Mouse (Mus musculus) heart, embryonic 14.5 days (tissue): Measurements from ENCODE around the gene Zfp524. TPM values are rescaled to one million over a fixed set of nuclear protein-coding genes. Genes with fewer than 3 reads are reported as not detected.

Experiments used
- ATAC-seq: fragments of 200-750 bp; cut with Nextera tagmentation; 2 replicates; pipeline ENCODE4 v1.8.0; 2017; ENCODE audit warnings: low read depth, moderate TSS enrichment; ENCODE audit not compliant: insufficient number of reproducible peaks, insufficient read depth, low FRiP score
- H3K27ac ChIP-seq, 2 experiments: fragments of 200-500 bp in 1 of 2; fragments of 300-500 bp in 1 of 2; sonication (generic) in 1 of 2; replicated peaks in 1 of 2; 2 replicates each; pipeline ENCODE4 v1.5.1; 2012 to 2014; ENCODE audit warnings: low read depth in 2 of 2, low read length in 2 of 2, control low read depth in 1 of 2, mild to moderate bottlenecking in 1 of 2, mixed read lengths in 1 of 2; ENCODE audit not compliant: control insufficient read depth in 1 of 2, insufficient read depth in 1 of 2
- H3K27me3 ChIP-seq: fragments of 300-500 bp; sonication (generic); 2 replicates; pipeline ENCODE4 v1.6.1; 2014; ENCODE audit warnings: mild to moderate bottlenecking, low read length, control low read depth; ENCODE audit not compliant: control insufficient read depth, insufficient read depth
- H3K36me3 ChIP-seq: fragments of 300-500 bp; sonication (generic); 2 replicates; pipeline ENCODE4 v1.6.1; 2014; ENCODE audit warnings: mild to moderate bottlenecking, control low read depth, low read length, mixed read lengths; ENCODE audit not compliant: control insufficient read depth, insufficient read depth
- H3K4me1 ChIP-seq, 2 experiments: fragments of 200-500 bp in 1 of 2; fragments of 300-500 bp in 1 of 2; sonication (generic) in 1 of 2; 2 replicates each; pipeline ENCODE4 v1.6.1; 2012 to 2014; ENCODE audit warnings: low read length in 2 of 2, control low read depth in 1 of 2, mixed read lengths in 1 of 2; ENCODE audit not compliant: control insufficient read depth in 2 of 2, insufficient read depth in 2 of 2
- H3K4me2 ChIP-seq: fragments of 300-500 bp; sonication (generic); 2 replicates; pipeline ENCODE4 v1.6.1; 2014; ENCODE audit warnings: mild to moderate bottlenecking, low read length
- H3K4me3 ChIP-seq, 2 experiments: fragments of 200-500 bp in 1 of 2; fragments of 300-500 bp in 1 of 2; sonication (generic) in 1 of 2; 2 replicates each; pipeline ENCODE4 v1.5.1; 2012 to 2014; ENCODE audit warnings: low read length in 2 of 2, mild to moderate bottlenecking in 2 of 2, control low read depth in 1 of 2, low read depth in 1 of 2, moderate library complexity in 1 of 2; ENCODE audit not compliant: control insufficient read depth in 1 of 2, insufficient read depth in 1 of 2
- H3K9ac ChIP-seq: fragments of 300-500 bp; sonication (generic); 2 replicates; pipeline ENCODE4 v1.6.1; 2014; ENCODE audit warnings: mild to moderate bottlenecking, low read length
- H3K9me3 ChIP-seq: fragments of 300-500 bp; sonication (generic); 2 replicates; pipeline ENCODE4 v1.6.1; 2016; ENCODE audit warnings: low read length, control low read depth; ENCODE audit not compliant: control insufficient read depth
- WGBS: fragments of 180-500 bp; shearing (Covaris S2); extraction: QIAGEN DNeasy Blood & Tissue Kit; methylation state at CpG from one replicate; pipeline ENCODE4 v1.1.7; 2014; 5-methylcytosine and 5-hydroxymethylcytosine counted together
- polyA plus RNA-seq: library from polyadenylated mRNA; unstranded; fragments of >200 nt; fragmentation: Nextera tagmentation; extraction: Ambion mirVana; gene quantifications from 2 replicates; pipeline ENCODE4 v1.2.1, GENCODE M21; 2014

The Zfp524 gene
- polyA plus RNA-seq, 1 experiment from 2014 or later: 12.6 TPM

DNA sequence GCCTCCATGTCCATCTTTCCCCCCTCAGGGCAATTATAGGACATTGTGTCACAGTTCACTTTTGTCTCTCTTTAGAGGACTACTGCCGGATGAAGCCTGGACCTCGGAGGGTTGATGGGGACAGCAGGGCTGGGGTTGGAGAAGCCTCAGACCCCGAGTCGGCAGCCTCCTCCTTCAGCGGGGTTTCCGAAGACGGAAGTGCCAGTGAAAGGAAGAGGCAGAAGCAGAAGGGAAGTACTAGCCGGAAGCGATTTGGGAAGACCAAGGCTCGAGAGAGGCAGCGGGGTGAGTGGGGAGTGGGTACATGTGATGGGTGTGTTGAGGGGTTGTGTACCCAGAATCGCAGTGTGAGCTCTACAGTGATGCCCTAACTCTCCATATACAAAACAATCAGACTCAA lies 45.2 kb downstream of the Zfp524 start:
- Histone ChIP-seq H3K9me3 (no peaks in the 10 kb centered on the region), H3K4me3 (no peak overlapping the region), H3K9ac (no peak overlapping the region), H3K36me3 (peaks cover 4% of the 10 kb centered on the region), H3K4me2 (peak overlapping the region; percentile 98; the same call in 1 of the 2 replicates), H3K4me1 (peaks cover 5 to 26% of the 10 kb centered on the region in 2 experiments; a peak in 3 of 4 replicates), H3K27ac (no peak overlapping the region), H3K27me3 (peaks cover 45% of the 10 kb centered on the region)
- no peak for ATAC-seq
- 88% methylated on average over 12 of the region's 12 CpGs for WGBS

DNA sequence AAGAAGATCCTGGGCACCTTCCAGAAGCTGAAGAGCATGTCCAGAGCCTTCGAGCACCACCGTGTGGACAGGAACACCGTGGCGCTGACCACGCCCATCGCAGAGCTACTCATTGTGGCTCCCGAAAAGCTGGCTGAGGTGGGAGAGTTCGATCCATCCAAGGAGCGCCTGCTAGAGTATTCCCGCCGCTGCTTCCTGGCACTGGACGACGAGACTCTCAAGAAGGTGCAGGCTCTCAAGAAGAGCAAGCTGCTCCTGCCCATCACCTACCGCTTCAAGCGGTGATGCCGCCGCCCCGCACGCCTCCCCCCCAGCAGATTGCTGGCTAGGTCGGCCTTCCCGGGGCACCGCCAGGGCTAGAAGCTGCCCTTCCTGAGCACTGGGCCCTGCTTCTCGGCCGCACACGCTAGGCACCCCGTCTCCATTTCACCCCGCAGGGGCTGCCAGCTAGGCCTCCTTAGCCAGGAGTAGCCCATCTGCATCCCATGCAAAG lies 46.1 kb downstream of the Zfp524 start:
- Histone ChIP-seq H3K27ac (peak overlapping the region; percentile 96 to 98), H3K9me3 (no peaks in the 10 kb centered on the region), H3K4me3 (peak overlapping the region; percentile 82 to 84), H3K9ac (peak overlapping the region; percentile 84), H3K4me2 (peak overlapping the region; percentile 98), H3K36me3 (peaks cover 7% of the 10 kb centered on the region), H3K4me1 (peaks cover 5 to 28% of the 10 kb centered on the region in 2 experiments; a peak in 3 of 4 replicates), H3K27me3 (peaks cover 37% of the 10 kb centered on the region)
- 2% methylated on average over 27 of the region's 27 CpGs for WGBS
- 0 out of 2 replicates have a peak, but pooled peaks have one; percentile 2 for ATAC-seq

DNA sequence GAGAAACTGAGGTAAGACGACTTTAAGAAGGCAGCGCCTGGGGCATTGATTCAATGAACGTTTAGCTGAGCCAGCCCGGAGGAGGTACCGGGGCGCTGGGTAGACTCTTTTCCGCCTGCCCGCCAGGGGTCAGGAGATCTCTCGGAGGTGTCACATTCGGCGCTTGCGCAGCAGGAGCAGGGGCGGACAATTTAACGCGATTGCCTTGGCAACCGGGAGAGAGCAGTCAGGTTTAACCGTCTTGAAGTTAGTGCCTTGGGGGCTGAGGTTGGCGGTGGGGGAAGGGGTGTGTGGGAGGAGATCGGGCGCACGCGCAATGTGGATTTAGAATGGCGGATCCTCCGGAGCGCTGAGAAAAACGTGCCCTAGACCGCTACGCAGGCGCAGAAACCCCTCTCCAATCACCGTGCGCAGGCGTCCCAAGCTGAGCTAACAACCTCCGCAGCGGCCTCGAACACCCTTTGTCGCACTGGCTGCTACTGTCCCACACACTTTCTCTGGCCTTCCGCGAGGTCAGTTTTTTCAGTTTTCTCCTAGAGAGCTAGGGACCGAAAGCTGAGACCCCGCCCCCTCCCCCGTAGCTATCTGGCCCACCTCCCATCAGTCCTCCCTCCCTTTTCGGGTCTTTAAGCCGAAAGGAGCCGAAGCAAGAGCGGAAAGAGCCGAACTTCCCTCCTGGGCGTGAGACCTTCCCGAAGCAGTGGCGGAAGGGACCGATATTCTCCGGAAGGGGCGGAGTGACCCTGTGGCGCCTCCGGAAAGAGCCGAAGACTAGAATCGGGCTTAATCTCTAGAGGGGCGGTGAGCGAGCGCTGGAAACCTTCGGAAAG lies 46.9 kb downstream of the Zfp524 start:
- H3K4me1 ChIP-seq: peaks cover 5 to 30% of the 10 kb centered on the region in 2 experiments; a peak in 3 of 4 replicates
- H3K4me2 ChIP-seq: peak overlapping the region; percentile 98
- peak; percentile 85 for ATAC-seq
- peaks cover 28% of the 10 kb centered on the region for H3K27me3 ChIP-seq
- H3K27ac ChIP-seq: peak overlapping the region; percentile 98 to 100
- peak overlapping the region; percentile 82 to 84 for H3K4me3 ChIP-seq
- H3K9ac ChIP-seq: peak overlapping the region; percentile 84
- no peaks in the 10 kb centered on the region for H3K9me3 ChIP-seq
- H3K36me3 ChIP-seq: peaks cover 11% of the 10 kb centered on the region
- WGBS: under 1% methylated on average over 60 of the region's 60 CpGs

DNA sequence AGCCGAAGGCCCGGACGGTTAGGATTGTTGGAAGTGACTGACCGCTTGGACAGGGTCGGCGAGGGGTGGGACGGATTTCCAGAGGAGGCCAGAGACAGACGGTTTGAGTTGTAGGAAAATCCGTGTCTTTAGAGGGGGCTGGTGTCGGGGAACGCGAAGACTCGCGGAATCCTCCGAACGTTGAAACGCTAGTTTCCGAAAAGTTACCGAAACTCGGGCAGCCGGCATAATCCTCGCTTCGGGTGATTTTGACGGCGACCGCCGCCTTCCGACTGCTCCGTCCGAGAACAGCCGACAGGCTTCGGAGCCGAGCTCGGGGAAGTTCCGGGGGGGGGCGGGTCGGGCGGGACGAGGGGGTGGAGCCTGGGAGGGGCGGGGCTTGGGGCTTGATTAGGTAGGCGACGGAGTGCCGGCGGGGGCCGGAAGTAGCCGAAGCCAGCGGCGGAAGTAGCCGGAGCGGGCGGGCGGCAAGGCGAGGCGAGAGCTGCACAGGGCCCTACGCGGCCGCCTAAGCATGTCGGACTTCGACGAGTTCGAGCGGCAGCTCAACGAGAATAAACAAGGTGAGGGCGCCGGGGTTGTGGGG lies 47.7 kb downstream of the Zfp524 start, which contains the start of gene U2af2:
Gene U2af2, plus strand, starts transcription at position 370 of the 586 bp plus-strand sequence.
- Histone ChIP-seq H3K27me3 (peaks cover 22% of the 10 kb centered on the region), H3K9ac (peak within 1 kb of the TSS; percentile 84), H3K9me3 (no peaks in the 10 kb centered on the region), H3K36me3 (peaks cover 18% of the 10 kb centered on the region), H3K4me2 (peak within 1 kb of the TSS; percentile 98), H3K4me3 (peak within 1 kb of the TSS; percentile 84), H3K4me1 (peaks cover 4 to 26% of the 10 kb centered on the region in 2 experiments; a peak in 3 of 4 replicates), H3K27ac (peak within 1 kb of the TSS; percentile 98 to 100)
- under 1% methylated on average over 57 of the region's 65 CpGs for WGBS
- ATAC-seq: peak; percentile 81

DNA sequence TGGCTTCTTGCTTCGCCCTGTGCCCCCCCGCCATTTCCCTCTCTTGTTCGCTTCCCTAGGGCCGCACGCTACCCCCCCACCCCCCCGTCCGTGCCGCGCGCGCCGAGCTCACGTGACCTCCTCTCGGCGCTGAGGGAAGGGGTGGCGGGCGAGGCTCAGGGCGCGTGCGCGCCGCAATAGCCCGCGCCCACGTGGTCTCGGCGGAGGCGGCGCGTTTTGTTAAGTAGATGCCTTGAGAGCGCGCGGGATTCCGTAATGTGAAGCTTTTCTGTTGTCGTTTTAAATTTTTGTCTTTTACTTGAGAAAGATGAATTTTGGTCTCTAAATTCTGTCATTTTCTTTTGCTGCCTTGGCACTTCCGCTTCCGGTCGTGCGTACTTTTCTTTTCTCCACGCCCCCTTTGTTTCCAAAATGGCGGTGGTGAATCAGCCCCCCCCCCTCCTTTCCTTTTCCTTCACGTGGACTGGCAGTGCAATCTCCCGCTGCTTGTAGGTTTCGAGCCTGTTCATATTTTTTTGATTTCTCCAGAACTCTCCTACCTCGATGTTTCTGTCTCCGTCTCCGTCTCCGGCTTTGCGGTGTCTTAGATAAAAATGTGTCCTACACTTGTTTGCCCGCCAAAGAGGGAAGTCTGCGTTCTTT lies 48.3 kb downstream of the Zfp524 start:
- Histone ChIP-seq H3K9ac (peak overlapping the region; percentile 84), H3K4me1 (peaks cover 3 to 23% of the 10 kb centered on the region in 2 experiments; a peak in 3 of 4 replicates), H3K27ac (peak overlapping the region; percentile 95 to 98), H3K27me3 (peaks cover 16% of the 10 kb centered on the region), H3K36me3 (peaks cover 25% of the 10 kb centered on the region), H3K4me3 (peak overlapping the region; percentile 84), H3K4me2 (peak overlapping the region; percentile 98), H3K9me3 (no peaks in the 10 kb centered on the region)
- peak; percentile 63 for ATAC-seq
- WGBS: under 1% methylated on average over 41 of the region's 51 CpGs

DNA sequence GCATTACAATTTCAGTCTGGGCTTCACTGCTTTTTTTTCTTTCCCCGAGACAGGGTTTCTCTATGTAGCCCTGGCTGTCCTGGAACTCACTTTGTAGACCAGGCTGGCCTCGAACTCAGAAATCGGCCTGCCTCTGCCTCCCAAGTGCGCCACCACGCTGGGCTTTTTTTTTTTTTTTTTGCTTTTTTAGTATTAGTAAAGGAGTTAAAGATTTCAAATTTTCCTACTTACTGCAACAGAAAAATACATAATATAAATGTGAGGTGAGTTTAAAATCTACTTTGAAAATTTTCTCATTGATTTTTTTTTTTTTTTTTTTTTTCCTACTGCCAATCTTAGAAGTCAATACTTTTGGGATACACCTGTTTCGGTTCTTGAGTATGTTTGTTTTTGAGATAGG lies 50.7 kb downstream of the Zfp524 start:
- Histone ChIP-seq H3K27ac (no peak overlapping the region), H3K9ac (no peak overlapping the region), H3K27me3 (no peaks in the 10 kb centered on the region), H3K4me2 (no peak overlapping the region), H3K36me3 (peaks cover 49% of the 10 kb centered on the region), H3K9me3 (no peaks in the 10 kb centered on the region), H3K4me1 (peaks cover 3 to 23% of the 10 kb centered on the region in 2 experiments; a peak in 3 of 4 replicates), H3K4me3 (no peak overlapping the region)
- WGBS: 91% methylated on average over 6 of the region's 6 CpGs
- no peak for ATAC-seq
